Mouse (Mus musculus): ENCODE measurements around the gene Zfp553. TPM values are rescaled to one million over a fixed set of nuclear protein-coding genes. Genes with fewer than 3 reads are reported as not detected.

The Zfp553 gene
- polyA plus RNA-seq, 1 experiment from 2014 or later: 15.7 TPM

DNA sequence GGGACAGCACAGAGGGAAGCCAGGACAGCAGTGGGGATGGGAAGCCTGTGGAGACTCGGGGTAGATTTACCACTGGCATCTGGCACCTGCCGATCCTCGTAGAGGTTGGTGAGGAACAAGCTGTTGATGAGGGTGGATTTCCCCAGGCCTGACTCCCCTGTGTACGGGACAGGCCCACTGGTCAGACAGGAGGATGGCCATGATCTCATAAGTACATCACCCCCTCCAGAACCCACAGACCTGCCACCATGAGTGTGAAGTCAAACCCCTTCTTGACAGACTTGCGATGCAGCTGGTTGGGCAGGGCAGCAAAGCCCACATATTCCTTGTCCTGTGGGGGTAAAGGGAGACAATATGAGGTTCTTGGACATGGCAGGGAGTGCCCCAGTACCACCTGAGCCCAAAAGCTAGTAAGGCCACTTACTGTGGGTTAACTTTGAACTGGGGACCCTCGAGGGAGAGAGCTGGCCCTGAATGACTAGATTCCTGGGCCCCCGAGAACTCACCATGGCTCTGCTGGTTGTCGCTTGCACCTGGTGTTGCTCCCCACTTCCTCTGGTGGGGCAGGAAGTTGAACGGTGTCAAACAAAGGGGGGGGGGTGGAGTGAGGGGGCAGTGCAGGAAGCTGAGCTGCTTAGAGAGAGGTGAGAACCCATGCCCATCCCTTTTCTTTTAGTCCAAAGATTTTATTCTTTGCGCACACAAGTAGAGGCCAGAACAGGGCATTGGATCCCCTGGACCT is 14.8 kb upstream of the Zfp553 start:
- Histone ChIP-seq H3K27me3 (replicated peaks; ENCODE audit: insufficient read depth, low read length) (no peaks in the 10 kb centered on the region), H3K27ac (ENCODE audit: low read length) (no peak overlapping the region), H3K9ac (replicated peaks; ENCODE audit: low read depth) (no peak overlapping the region), H3K4me1 (ENCODE audit: insufficient read depth, low read depth, low read length) (peaks cover 4% of the 10 kb centered on the region; the same call in 1 of the 2 replicates), H3K4me3 (ENCODE audit: low read depth, low read length) (no peak overlapping the region), H3K36me3 (ENCODE audit: insufficient read depth, low read length) (no peaks in the 10 kb centered on the region), H3K9me3 (ENCODE audit: low read length) (no peaks in the 10 kb centered on the region), H3K4me2 (replicated peaks; ENCODE audit: low read depth, low read length) (no peak overlapping the region)
- DNase-seq (ENCODE audit: low spot score): no peak
- no peak for ATAC-seq
- TF ChIP-seq EP300 (IDR thresholded peaks at IDR 0.05) (no peak), CTCF (IDR thresholded peaks at IDR 0.05) (no peak)
- 45% methylated on average over 10 of the region's 10 CpGs for WGBS

DNA sequence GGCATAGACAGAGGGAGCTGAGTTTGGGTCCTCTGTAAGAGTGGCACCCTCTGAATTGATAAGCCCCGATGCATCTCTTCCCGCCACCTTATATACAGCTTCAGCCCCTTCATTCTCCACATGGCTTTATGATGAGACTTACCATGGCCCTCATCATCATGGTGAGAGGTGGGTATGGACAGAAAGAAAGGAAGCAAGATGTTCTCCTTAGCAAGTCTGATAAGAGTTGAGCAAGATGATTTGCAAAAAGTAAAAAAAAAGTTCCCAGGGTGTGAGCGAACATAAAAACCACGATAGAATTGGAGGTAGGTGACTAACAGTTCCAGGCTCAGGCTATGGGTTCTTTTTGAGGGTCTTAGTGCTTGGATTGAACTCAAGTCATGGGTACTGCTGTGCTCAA is 14.2 kb upstream of the Zfp553 start:
- peaks cover 4% of the 10 kb centered on the region; the same call in 1 of the 2 replicates for H3K4me1 ChIP-seq (ENCODE audit: insufficient read depth, low read depth, low read length)
- no peak overlapping the region for H3K27ac ChIP-seq (ENCODE audit: low read length)
- DNase-seq (ENCODE audit: low spot score) (no peak), ATAC-seq (no peak)
- H3K36me3 ChIP-seq (ENCODE audit: insufficient read depth, low read length): no peaks in the 10 kb centered on the region
- H3K4me2 ChIP-seq (replicated peaks; ENCODE audit: low read depth, low read length): no peak overlapping the region
- WGBS: 89% methylated on average over 4 of the region's 4 CpGs
- H3K4me3 ChIP-seq (ENCODE audit: low read depth, low read length): no peak overlapping the region
- H3K9me3 ChIP-seq (ENCODE audit: low read length): no peaks in the 10 kb centered on the region
- H3K9ac ChIP-seq (replicated peaks; ENCODE audit: low read depth): no peak overlapping the region
- TF ChIP-seq CTCF (IDR thresholded peaks at IDR 0.05): no peak
- no peak for TF ChIP-seq EP300 (IDR thresholded peaks at IDR 0.05)
- H3K27me3 ChIP-seq (replicated peaks; ENCODE audit: insufficient read depth, low read length): no peaks in the 10 kb centered on the region

DNA sequence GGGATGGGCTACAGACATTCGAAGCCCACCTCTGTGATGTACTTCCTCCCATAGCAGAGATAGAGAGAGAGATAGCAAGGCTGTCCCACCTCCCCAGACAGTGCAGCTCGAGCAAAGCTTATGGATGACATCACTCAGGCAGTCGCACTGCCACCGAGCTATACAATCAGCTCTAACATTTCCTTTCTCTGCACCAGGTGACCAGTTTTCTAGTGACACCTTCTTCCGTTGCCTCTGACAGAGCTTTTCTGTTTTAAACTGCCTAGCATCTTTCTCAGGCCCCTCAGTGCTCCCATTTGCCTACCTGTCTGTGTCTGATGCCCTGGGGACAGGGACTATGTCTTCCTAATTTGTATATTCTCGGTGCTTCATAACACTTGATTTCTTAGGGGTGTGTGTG is 12.4 kb upstream of the Zfp553 start:
- DNase-seq (ENCODE audit: low spot score): no peak
- TF ChIP-seq EP300 (IDR thresholded peaks at IDR 0.05): no peak
- no peak for TF ChIP-seq CTCF (IDR thresholded peaks at IDR 0.05)
- no peak overlapping the region for H3K27ac ChIP-seq (ENCODE audit: low read length)
- no peaks in the 10 kb centered on the region for H3K9me3 ChIP-seq (ENCODE audit: low read length)
- no peak overlapping the region for H3K9ac ChIP-seq (replicated peaks; ENCODE audit: low read depth)
- H3K36me3 ChIP-seq (ENCODE audit: insufficient read depth, low read length): no peaks in the 10 kb centered on the region
- 65% methylated on average over 6 of the region's 6 CpGs for WGBS
- no peaks in the 10 kb centered on the region; the same call in 1 of the 2 replicates for H3K4me1 ChIP-seq (ENCODE audit: insufficient read depth, low read depth, low read length)
- no peak overlapping the region for H3K4me2 ChIP-seq (replicated peaks; ENCODE audit: low read depth, low read length)
- no peak overlapping the region for H3K4me3 ChIP-seq (ENCODE audit: low read depth, low read length)
- H3K27me3 ChIP-seq (replicated peaks; ENCODE audit: insufficient read depth, low read length): no peaks in the 10 kb centered on the region
- no peak for ATAC-seq

DNA sequence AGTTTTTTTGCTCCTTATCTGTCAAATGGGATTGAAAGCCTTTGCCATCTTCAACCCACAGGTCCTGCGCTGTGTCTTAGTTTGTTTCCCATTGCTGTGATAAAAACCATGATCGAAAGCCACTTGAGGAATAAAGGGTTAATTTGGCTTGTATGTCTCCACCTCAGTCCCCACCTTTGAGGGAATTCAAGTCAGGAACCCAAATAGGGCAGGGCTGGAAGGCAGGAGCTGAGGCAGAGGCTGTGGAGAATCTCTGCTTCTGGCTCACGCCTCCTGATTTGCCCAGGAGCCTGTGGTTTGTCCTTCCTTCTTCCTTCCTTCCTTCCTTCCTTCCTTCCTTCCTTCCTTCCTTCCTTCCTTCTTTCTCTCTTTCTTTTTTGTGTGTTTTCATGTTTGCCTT is 9.8 kb upstream of the Zfp553 start:
- no peak overlapping the region for H3K4me3 ChIP-seq (ENCODE audit: low read depth, low read length)
- H3K9me3 ChIP-seq (ENCODE audit: low read length): no peaks in the 10 kb centered on the region
- no peak overlapping the region for H3K27ac ChIP-seq (ENCODE audit: low read length)
- no peak for TF ChIP-seq CTCF (IDR thresholded peaks at IDR 0.05)
- no peak for TF ChIP-seq EP300 (IDR thresholded peaks at IDR 0.05)
- H3K4me1 ChIP-seq (ENCODE audit: insufficient read depth, low read depth, low read length): no peaks in the 10 kb centered on the region
- DNase-seq (ENCODE audit: low spot score): no peak
- no peaks in the 10 kb centered on the region for H3K27me3 ChIP-seq (replicated peaks; ENCODE audit: insufficient read depth, low read length)
- no peak for ATAC-seq
- H3K4me2 ChIP-seq (replicated peaks; ENCODE audit: low read depth, low read length): no peak overlapping the region
- H3K36me3 ChIP-seq (ENCODE audit: insufficient read depth, low read length): no peaks in the 10 kb centered on the region
- WGBS: 100% methylated on average over 3 of the region's 3 CpGs
- H3K9ac ChIP-seq (replicated peaks; ENCODE audit: low read depth): no peak overlapping the region

DNA sequence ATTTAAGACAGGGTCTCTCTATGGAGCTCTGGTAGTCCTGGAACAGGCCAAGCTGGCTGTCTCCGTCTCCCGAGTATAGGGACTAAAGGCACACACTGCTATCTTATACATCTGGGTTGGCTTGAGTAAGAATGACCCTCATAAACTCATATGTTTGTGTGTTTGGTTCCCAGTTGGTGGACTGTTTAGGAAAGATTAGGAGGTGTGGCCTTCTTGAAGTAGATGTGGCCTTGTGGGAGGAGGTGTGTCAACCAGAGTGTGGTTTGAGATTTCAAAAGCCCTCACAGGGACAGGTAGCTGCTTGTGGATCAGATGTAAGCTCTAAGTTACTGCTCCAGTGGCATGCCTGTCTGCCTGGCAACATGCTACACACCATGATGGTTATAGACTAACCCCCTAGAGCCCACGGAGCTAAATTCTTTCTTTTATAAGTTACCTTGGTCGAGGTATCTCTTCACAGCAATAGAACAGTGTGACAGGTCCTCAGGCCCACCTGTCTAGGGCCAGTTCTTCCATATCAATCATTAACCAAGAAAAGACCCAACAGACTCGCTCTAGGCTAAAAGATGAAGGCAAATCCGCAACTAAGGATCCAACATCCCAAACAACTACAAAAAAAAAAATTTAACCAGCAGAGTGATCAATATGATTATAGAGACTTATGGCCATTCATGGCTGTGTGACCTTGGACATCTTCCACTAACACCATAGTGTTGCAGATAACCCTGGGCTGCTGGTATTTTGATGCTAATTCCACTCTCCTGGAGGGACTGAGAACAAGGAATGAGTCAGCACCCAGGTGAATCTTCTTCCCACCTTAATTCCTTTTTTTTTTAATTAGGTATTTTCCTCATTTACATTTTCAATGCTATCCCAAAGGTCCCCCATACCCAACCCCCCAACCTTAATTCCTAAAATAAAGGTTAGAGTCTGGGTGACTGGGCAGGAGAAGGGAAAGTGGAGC is 9.1 kb upstream of the Zfp553 start:
- no peak for DNase-seq (ENCODE audit: low spot score)
- ATAC-seq: no peak
- TF ChIP-seq CTCF (IDR thresholded peaks at IDR 0.05) (no peak), EP300 (IDR thresholded peaks at IDR 0.05) (no peak)

DNA sequence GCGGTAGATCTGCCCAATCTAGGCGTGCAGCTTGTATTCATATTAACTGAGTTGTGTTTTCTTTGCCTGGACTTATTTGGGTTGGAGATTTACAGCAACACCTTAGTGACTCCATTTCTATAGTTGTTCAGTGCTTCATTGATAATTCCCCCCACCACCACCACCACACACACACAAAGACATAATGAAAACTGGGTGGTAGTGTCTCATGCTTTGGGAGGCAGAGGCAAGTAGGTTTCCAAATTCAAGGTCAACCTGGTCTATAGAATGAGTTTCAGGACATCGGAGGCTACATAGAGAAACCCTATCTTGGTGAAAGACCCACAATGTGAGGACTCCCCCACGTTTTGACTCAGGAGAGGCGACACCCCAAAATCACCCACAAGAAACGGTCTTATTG is 8.2 kb upstream of the Zfp553 start:
- Histone ChIP-seq H3K4me2 (replicated peaks; ENCODE audit: low read depth, low read length) (no peak overlapping the region), H3K9ac (replicated peaks; ENCODE audit: low read depth) (no peak overlapping the region), H3K4me1 (ENCODE audit: insufficient read depth, low read depth, low read length) (no peaks in the 10 kb centered on the region), H3K27ac (ENCODE audit: low read length) (no peak overlapping the region), H3K9me3 (ENCODE audit: low read length) (no peaks in the 10 kb centered on the region), H3K36me3 (ENCODE audit: insufficient read depth, low read length) (no peaks in the 10 kb centered on the region), H3K27me3 (replicated peaks; ENCODE audit: insufficient read depth, low read length) (no peaks in the 10 kb centered on the region), H3K4me3 (ENCODE audit: low read depth, low read length) (no peak overlapping the region)
- WGBS: 88% methylated on average over 6 of the region's 6 CpGs
- no peak for TF ChIP-seq CTCF (IDR thresholded peaks at IDR 0.05)
- TF ChIP-seq EP300 (IDR thresholded peaks at IDR 0.05): no peak
- DNase-seq (ENCODE audit: low spot score): no peak
- no peak for ATAC-seq

More for the DNA sequence above, 9.1 kb upstream of the Zfp553 start:
- Histone ChIP-seq H3K4me1 (ENCODE audit: insufficient read depth, low read depth, low read length) (no peaks in the 10 kb centered on the region), H3K27me3 (replicated peaks; ENCODE audit: insufficient read depth, low read length) (no peaks in the 10 kb centered on the region), H3K36me3 (ENCODE audit: insufficient read depth, low read length) (no peaks in the 10 kb centered on the region), H3K9ac (replicated peaks; ENCODE audit: low read depth) (no peak overlapping the region), H3K4me2 (replicated peaks; ENCODE audit: low read depth, low read length) (no peak overlapping the region), H3K9me3 (ENCODE audit: low read length) (no peaks in the 10 kb centered on the region), H3K4me3 (ENCODE audit: low read depth, low read length) (no peak overlapping the region), H3K27ac (ENCODE audit: low read length) (no peak overlapping the region)
- WGBS: 82% methylated on average over 6 of the region's 6 CpGs
